Mouse (Mus musculus) bone marrow macrophage, adult 2 months (primary cell): ENCODE measurements around the gene Map7d2. TPM values are rescaled to one million over a fixed set of nuclear protein-coding genes. Genes with fewer than 3 reads are reported as not detected.
"Not testable (repeated sequence)": the region's sequence is repeated elsewhere in the genome, so short reads cannot be mapped to it uniquely, and the experiment has no call there.

ENCODE experiments used
- H3K27ac ChIP-seq: 2 replicates; pipeline ENCODE4 v1.5.1; 2012; ENCODE audit warnings: low read depth, low read length; ENCODE audit not compliant: insufficient read depth
- H3K4me1 ChIP-seq: 2 replicates; pipeline ENCODE4 v1.6.1; 2012; ENCODE audit warnings: low read length; ENCODE audit not compliant: control insufficient read depth, insufficient read depth
- H3K4me3 ChIP-seq: 2 replicates; pipeline ENCODE4 v1.5.1; 2012; ENCODE audit warnings: mild to moderate bottlenecking, low read length, moderate library complexity; ENCODE audit not compliant: insufficient read depth
- CTCF ChIP-seq: IDR thresholded peaks from 2 replicates; pipeline ENCODE4 v1.5.1; 2012; ENCODE audit warnings: low read depth, mild to moderate bottlenecking, low read length, moderate library complexity
- POLR2A ChIP-seq: IDR thresholded peaks from 2 replicates; pipeline ENCODE4 v1.6.1; 2012; ENCODE audit warnings: mild to moderate bottlenecking, low read depth, low read length, borderline replicate concordance
- polyA plus RNA-seq: library from polyadenylated mRNA; stranded (reverse); fragments of >200 nt; gene quantifications from 2 replicates; pipeline ENCODE4 v1.2.4, GENCODE M21; 2012; ENCODE audit not compliant: missing spikeins, insufficient read depth, insufficient read length

Map7d2 gene
- polyA plus RNA-seq, 1 experiment: not detected

GRCm38 (mm10) chrX:159442128-159442527 lies 27.8 kb downstream of the Map7d2 start:
- TF ChIP-seq CTCF (peak; percentile 36; the same call in 1 of the 2 replicates), POLR2A (no peak)
- no peaks in the 10 kb centered on the region for H3K4me1 ChIP-seq
- no peak overlapping the region for H3K4me3 ChIP-seq

GRCm38 (mm10) chrX:159447133-159447532 lies 32.8 kb downstream of the Map7d2 start:
- Histone ChIP-seq H3K4me1 (no peaks in the 10 kb centered on the region), H3K27ac (no peak overlapping the region), H3K4me3 (no peak overlapping the region)
- TF ChIP-seq POLR2A: no peak
- no peak for TF ChIP-seq CTCF

More at GRCm38 (mm10) chrX:159442128-159442527, 27.8 kb downstream of the Map7d2 start:
- no peak overlapping the region for H3K27ac ChIP-seq

GRCm38 (mm10) chrX:159459006-159459654 lies 44.8 kb downstream of the Map7d2 start:
- H3K27ac ChIP-seq: no peak overlapping the region
- no peaks in the 10 kb centered on the region for H3K4me1 ChIP-seq
- no peak overlapping the region for H3K4me3 ChIP-seq
- TF ChIP-seq CTCF (no peak), POLR2A (no peak)

GRCm38 (mm10) chrX:159474799-159475198 lies 60.4 kb downstream of the Map7d2 start:
- TF ChIP-seq POLR2A: no peak
- no peak overlapping the region for H3K27ac ChIP-seq
- H3K4me3 ChIP-seq: no peak overlapping the region
- H3K4me1 ChIP-seq: no peaks in the 10 kb centered on the region

DNA sequence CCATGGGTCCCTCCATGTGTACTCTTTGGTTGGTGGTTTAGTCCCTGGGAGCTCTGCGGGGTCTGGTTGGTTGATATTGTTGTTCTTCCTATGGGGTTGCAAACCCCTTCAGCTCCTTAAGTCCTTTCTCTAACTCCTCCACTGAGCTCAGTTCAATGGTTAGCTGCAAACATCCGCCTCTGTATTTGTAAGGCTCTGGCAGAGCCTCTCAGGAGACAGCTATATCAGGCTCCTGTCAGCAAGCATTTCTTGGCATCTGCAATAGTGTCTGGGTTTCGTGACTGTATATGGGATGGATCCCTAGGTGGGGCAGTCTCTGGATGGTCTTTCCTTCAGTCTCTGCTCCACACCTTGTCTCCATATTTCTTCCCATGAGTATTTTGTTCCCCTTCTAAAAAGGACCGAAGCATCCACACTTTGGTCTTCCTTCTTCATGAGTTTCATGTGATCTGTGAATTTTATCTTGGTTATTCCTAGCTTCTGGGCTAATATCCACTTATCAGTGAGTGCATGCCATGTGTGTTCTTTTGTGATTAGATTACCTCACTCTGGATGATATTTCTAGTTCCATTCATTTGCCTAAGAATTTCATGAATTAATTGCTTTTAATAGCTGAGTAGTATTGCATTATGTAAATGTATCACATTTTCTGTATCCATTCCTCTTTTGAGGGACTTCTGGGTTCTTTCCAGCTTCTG lies 64.0 kb downstream of the Map7d2 start:
- not testable (repeated sequence) for H3K4me1 ChIP-seq, H3K27ac ChIP-seq, H3K4me3 ChIP-seq

GRCm38 (mm10) chrX:159484247-159484646 lies 69.9 kb downstream of the Map7d2 start:
- Histone ChIP-seq H3K4me3 (no peak overlapping the region), H3K27ac (no peak overlapping the region), H3K4me1 (no peaks in the 10 kb centered on the region)
- TF ChIP-seq CTCF (no peak), POLR2A (no peak)

GRCm38 (mm10) chrX:159503181-159503580 lies 88.8 kb downstream of the Map7d2 start:
- H3K4me3 ChIP-seq: no peak overlapping the region

GRCm38 (mm10) chrX:159508331-159509036 lies 94.1 kb downstream of the Map7d2 start:
- peak overlapping the region; percentile 42 for H3K4me3 ChIP-seq
- no peak overlapping the region for H3K27ac ChIP-seq
- TF ChIP-seq CTCF (no peak), POLR2A (no peak)
- no peaks in the 10 kb centered on the region for H3K4me1 ChIP-seq

More at GRCm38 (mm10) chrX:159503181-159503580, 88.8 kb downstream of the Map7d2 start:
- TF ChIP-seq CTCF (no peak), POLR2A (no peak)
- Histone ChIP-seq H3K4me1 (no peaks in the 10 kb centered on the region), H3K27ac (no peak overlapping the region)

DNA sequence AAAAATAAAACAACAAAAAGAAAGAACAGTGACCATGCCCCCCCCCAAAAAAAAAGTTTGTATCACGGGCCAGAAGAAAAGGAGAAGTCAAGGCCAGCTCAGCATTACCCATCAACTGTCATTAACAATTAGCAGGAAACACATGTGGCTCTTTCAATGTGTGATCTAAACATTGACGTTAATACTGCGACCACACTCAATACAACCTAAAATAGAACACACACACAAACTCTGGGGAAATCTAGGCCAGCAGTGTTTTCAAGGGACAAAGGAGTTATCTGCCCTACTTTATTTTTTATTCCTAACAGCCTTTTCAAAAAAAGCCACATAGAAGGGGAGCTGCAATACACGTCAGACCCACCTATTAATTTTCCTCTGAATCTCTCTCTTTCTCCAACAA lies 94.7 kb downstream of the Map7d2 start:
- TF ChIP-seq CTCF (no peak), POLR2A (no peak)
- no peak overlapping the region for H3K27ac ChIP-seq

More for the DNA sequence above, 94.7 kb downstream of the Map7d2 start:
- Histone ChIP-seq H3K4me1 (no peaks in the 10 kb centered on the region), H3K4me3 (no peak overlapping the region)
